Mouse (Mus musculus) megakaryocyte, adult 5-6 weeks (primary cell): ENCODE results near the gene Mnx1. TPM values are rescaled to one million over a fixed set of nuclear protein-coding genes. Genes with fewer than 3 reads are reported as not detected.
A peak's percentile ranks its signal among the peaks of the same experiment; 100 is the strongest.
"Not testable (repeated sequence)": the region's sequence is repeated elsewhere in the genome, so short reads cannot be mapped to it uniquely, and the experiment has no call there.

ENCODE experiments used
- ATAC-seq: 2 replicates; pipeline ENCODE4 v1.8.0; 2016; ENCODE audit warnings: mild to moderate bottlenecking, inconsistent platforms; ENCODE audit not compliant: poor library complexity, severe bottlenecking
- total RNA-seq, 2 experiments: library from RNA; stranded (forward) in 1 of 2; stranded (reverse) in 1 of 2; fragments of 153-499, 151-499 nt in 1 of 2; fragments of 221-1000, 200-1000 nt in 1 of 2; gene quantifications; 2 replicates each; pipeline versions ENCODE4 v1.2.3 to v1.2.4; 2015 to 2017

Gene Mnx1
- total RNA-seq, 2 experiments from 2014 or later: not detected

- no peak for ATAC-seq
Measured at GRCm38 (mm10) chr5:29470271-29470670, 8.0 kb downstream of the Mnx1 start.

- no peak for ATAC-seq
Measured at GRCm38 (mm10) chr5:29469501-29469900, 8.8 kb downstream of the Mnx1 start.

- ATAC-seq: no peak
Measured at GRCm38 (mm10) chr5:29468351-29469065, 9.8 kb downstream of the Mnx1 start.

GRCm38 (mm10) chr5:29467489-29468350 lies 10.6 kb downstream of the Mnx1 start:
- no peak for ATAC-seq

GRCm38 (mm10) chr5:29462943-29463686 lies 15.2 kb downstream of the Mnx1 start:
- ATAC-seq: no peak

GRCm38 (mm10) chr5:29456895-29457656 lies 21.2 kb downstream of the Mnx1 start:
- no peak for ATAC-seq

GRCm38 (mm10) chr5:29452352-29452751 lies 25.9 kb downstream of the Mnx1 start:
- ATAC-seq: no peak

GRCm38 (mm10) chr5:29445275-29445674 lies 33.0 kb downstream of the Mnx1 start:
- ATAC-seq: no peak

GRCm38 (mm10) chr5:29436728-29437127 lies 41.5 kb downstream of the Mnx1 start:
- ATAC-seq: not testable (repeated sequence)

- no peak for ATAC-seq
Measured at GRCm38 (mm10) chr5:29435491-29435890, 42.8 kb downstream of the Mnx1 start.

GRCm38 (mm10) chr5:29434872-29435358 lies 43.4 kb downstream of the Mnx1 start:
- peak; percentile 73 for ATAC-seq

- ATAC-seq: peak; percentile 97
Measured at GRCm38 (mm10) chr5:29434228-29434871, 43.9 kb downstream of the Mnx1 start, which contains the start of gene Nom1. Gene Nom1, plus strand, starts transcription at chr5:29434664.

- not testable (repeated sequence) for ATAC-seq
Measured at GRCm38 (mm10) chr5:29423330-29423729, 54.9 kb downstream of the Mnx1 start.

Other genes with a start within 250 kb of the Mnx1 start
- gene Lmbr1, start 100.1 kb downstream of the Mnx1 start, total RNA-seq (2015): 0.27 and 0.33 TPM in 2 replicates
- gene Lmbr1, start 100.1 kb downstream of the Mnx1 start, total RNA-seq (2017): 2.0 and 2.1 TPM in 2 replicates
- gene Nom1, start 43.8 kb downstream of the Mnx1 start, total RNA-seq (2015): 6.8 and 18.6 TPM in 2 replicates
- 7.0 and 7.8 TPM in 2 replicates for gene Nom1, start 43.8 kb downstream of the Mnx1 start, total RNA-seq (2017)
- gene Ube3c, start 90.8 kb upstream of the Mnx1 start, total RNA-seq (2015): 21.1 and 27.0 TPM in 2 replicates
- 22.1 and 26.3 TPM in 2 replicates for gene Ube3c, start 90.8 kb upstream of the Mnx1 start, total RNA-seq (2017)